Mouse (Mus musculus) ES-Bruce4 (cell line): ENCODE results near the gene Thap2.

Source experiments
- CTCF ChIP-seq: IDR thresholded peaks from one replicate; pipeline ENCODE4 v1.8.1; 2011; ENCODE audit warnings: low read depth, low read length
- EP300 ChIP-seq: IDR thresholded peaks from 2 replicates; pipeline ENCODE4 v1.6.1; 2011; ENCODE audit warnings: low read depth, low read length; ENCODE audit not compliant: insufficient read depth

DNA sequence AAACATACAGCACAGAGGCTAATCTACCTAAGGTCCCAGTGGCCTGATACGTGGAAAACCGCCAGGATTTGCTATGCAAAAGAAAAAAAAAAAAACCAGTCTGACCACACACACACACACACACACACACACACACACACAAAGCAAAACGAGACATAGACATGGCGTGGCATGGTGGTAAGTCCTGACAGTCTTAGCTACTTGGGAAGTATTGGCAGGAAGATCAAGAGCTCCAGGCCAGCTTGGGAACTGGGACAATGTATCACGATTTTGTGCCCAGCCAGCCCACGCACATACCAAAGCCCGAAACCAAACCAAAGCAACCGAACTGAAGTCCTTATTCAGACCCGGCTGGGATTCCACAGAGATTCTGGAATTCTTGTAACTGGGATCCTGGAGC is 50.7 kb downstream of the Thap2 start:
- TF ChIP-seq EP300 (no peak), CTCF (no peak)
